Mouse (Mus musculus): Measurements from ENCODE around the gene Tspan8.
"Not testable (repeated sequence)": the region's sequence is repeated elsewhere in the genome, so short reads cannot be mapped to it uniquely, and the experiment has no call there.

Gene Tspan8

GRCm38 (mm10) chr10:115816511-115816910 is at the start of gene Tspan8:
Gene Tspan8, plus strand, starts transcription at chr10:115816832.
- no peak for DNase-seq

DNA sequence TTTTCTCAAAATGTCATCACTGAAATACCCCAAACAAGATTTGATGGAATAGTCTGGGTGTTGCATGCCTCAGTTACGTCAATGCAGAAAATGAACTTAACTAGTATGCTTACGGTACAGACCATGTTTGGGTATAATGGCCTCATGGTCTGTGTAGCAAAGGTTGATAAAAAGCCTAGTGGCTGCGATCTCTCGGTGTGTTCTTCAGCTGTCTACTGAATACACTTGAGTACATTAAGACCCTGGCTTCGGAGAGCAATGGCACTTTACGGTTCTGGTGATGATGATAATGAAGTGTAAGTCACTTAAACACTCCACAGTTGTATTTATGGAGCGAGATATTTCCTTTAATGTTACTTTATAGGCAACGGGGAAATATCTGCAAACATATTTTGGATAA is 46.6 kb upstream of the Tspan8 start:
- DNase-seq, result no peak

- DNase-seq, result no peak
Observed at GRCm38 (mm10) chr10:115774451-115774850, 42.2 kb upstream of the Tspan8 start.

GRCm38 (mm10) chr10:115775945-115776905 is 40.4 kb upstream of the Tspan8 start:
- DNase-seq, result no peak

DNA sequence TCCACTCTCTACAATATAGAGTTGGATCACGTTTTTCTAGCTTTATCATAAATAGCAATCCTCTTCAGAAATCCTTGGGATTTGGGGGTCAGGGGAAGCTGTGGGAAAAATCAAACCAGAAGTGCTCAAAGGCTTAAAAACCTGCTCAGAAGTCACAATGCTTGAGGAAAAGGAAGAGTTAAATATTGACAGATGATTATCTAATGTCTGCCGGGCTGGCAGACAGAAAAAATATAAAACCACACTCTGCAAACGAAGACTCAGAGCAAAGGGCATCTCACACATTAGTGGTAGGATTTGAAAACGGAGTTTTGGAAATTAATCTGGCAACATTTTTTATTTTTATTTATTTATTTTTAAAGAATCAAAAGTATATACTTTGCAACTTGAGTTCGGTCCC is 39.3 kb upstream of the Tspan8 start:
- no peak for DNase-seq

DNA sequence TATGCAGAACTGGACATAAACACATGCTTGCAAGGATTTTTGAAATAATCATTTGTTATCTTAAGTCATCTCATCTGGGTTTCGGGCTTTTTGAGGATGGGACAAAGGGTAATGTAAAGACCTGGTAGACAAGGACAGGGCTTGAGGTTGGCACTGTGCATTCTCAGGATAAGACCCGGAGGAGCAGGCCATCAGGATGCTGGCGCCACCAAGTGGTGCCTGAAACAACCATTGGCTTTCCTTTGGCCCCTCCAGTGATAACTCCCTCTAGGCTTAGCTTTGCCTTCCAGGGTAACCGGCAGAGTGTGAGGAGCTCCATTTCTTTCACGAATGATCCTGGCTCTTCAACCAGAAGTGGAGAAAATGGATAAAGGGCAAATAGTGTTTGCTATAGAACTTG is 38.0 kb upstream of the Tspan8 start:
- no peak for DNase-seq

DNA sequence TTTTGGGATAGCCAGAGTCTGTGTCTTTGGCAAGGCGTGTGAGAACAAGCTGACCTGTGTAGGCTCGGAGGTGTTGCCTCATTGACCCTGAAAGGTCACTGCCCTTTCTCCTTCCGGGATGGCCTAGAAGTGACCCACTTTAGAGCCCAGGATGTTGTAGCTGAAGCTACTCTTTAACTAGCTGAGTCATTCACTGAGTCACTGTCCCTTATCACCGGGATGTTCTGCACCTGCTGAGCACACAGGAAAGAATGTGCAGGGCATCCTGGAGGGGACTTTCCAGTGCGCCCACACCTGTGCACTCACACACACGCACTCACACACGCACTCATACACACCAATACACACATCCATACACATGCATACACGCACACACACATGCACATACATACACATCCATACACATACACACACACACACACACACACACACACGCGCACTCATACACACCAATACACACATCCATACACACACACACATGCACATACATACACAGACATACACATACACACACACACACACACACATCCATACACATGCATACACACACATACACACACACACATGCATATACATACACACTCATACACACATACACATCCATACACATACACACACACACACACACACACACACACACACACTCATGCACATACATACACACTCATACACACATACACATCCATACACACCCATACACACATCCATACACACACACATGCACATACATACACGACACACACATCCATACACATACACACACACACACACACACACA is 36.2 kb upstream of the Tspan8 start:
- no peak for DNase-seq

- DNase-seq, result no peak
Observed at GRCm38 (mm10) chr10:115783232-115783631, 33.4 kb upstream of the Tspan8 start.

DNA sequence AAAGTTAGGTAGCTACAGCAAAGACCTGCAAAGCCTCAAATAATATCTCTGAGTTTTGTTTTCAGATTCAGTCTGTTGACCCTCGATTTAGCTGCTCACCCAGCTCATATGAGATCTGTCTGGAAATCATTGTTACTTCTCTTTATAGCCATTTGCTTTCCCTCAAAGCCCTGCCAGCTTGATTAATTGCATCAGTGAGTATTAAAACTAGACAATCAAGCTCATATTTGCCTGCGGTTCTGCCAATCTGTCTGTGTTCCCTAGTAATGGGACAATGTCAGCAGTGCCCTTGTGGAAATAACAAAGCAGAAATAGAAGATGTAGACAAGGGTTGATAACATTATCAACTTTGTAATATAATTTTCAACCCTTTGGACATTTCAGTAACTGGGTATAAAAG is 25.8 kb upstream of the Tspan8 start:
- DNase-seq, result no peak

- DNase-seq, result no peak
Observed at GRCm38 (mm10) chr10:115796072-115796788, 20.4 kb upstream of the Tspan8 start.

GRCm38 (mm10) chr10:115801464-115801863 is 15.2 kb upstream of the Tspan8 start:
- DNase-seq, result no peak

GRCm38 (mm10) chr10:115803013-115803412 is 13.6 kb upstream of the Tspan8 start:
- not testable (repeated sequence) for DNase-seq

GRCm38 (mm10) chr10:115803765-115804164 is 12.9 kb upstream of the Tspan8 start:
- DNase-seq, result no peak

- DNase-seq, result no peak
Observed at GRCm38 (mm10) chr10:115805987-115806386, 10.6 kb upstream of the Tspan8 start.

DNA sequence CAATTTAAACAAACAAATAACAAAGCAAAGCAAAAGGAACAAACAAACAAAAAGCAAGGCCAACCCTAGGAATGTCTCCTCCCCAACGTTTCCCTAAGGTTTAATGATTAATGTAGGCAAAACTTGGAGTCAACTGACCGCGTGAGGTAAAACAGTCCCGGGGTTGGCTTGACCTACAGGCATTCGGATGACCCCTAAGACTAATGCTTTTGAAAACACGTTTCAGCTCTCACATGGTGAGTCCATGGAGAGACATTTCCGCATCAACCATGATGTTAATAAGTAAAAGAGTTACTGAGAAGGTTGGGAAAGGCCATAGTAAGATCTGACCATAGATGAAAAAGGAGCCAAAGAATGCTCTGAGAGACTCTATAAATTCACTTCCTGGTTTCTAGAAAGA is 7.5 kb upstream of the Tspan8 start:
- no peak for DNase-seq

GRCm38 (mm10) chr10:115811519-115811918 is 5.1 kb upstream of the Tspan8 start:
- no peak for DNase-seq

- DNase-seq, result no peak
Observed at GRCm38 (mm10) chr10:115814878-115815277, 1.8 kb upstream of the Tspan8 start.

- DNase-seq, result no peak
Observed at GRCm38 (mm10) chr10:115817056-115817724, 558 bp downstream of the Tspan8 start.

GRCm38 (mm10) chr10:115825289-115825688 is 8.7 kb downstream of the Tspan8 start:
- DNase-seq, result no peak

DNA sequence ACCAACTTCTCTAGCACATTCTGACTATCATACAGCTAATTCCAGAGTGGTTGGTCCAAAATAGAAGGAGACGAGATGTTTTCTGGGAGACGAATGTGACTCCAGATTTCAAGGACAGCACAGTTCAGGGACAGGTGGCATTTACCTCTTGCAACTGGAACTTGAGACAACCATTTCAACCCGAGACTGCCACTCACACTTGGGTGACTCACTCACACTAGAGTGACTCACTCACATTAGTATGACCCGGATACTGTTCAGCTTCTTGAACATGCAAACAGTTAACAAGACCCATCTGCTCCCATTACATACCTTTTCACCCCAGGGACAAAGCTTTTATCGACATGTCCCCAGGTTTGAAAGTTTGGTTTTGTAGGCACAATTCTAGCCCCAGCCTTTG is 12.2 kb downstream of the Tspan8 start:
- no peak for DNase-seq

GRCm38 (mm10) chr10:115829696-115830095 is 13.1 kb downstream of the Tspan8 start:
- no peak for DNase-seq

DNA sequence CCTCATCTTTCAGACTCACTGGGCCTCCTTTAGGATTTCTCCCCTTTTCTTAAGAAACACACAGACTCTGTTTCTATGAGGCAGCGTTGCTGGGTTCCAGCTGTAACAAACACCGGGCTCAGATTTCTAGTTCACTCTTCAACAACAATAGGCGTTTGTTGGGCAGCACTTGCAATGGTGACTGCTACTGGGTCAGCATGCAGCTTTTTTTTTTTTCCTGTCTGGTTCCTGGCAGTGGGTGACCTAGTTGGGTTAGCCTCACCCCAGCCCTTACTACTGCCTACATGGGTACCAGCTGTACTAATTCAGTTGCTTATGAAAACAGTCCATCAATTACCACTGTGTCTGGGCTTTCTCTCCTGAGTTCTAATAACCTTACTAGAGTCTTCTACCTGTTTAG is 14.1 kb downstream of the Tspan8 start:
- DNase-seq, result no peak

DNA sequence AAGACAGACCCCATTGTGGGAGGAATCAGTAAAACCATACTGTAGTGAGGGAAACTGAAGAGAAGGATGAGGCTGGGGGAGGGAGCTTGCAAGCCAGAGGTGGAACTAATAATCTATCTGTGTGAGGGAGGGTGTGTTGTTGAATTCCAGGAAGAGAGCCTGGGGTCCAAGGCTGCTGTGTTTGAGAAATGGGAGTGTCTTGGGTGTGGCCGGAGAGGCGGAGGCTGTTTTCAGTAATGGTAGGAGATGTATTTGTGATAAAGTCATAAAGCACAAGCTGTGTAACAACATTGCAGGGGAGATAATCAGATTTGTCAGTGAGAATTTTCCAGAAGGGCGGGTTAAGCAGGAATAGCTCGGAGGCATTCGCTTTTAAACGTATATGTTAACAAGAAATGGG is 17.4 kb downstream of the Tspan8 start:
- no peak for DNase-seq
